Mouse (Mus musculus): ENCODE results near the gene Ces1a.

Gene Ces1a

GRCm38 (mm10) chr8:92984376-92984775, 63.6 kb downstream of the Ces1a start:
- no peak for DNase-seq

GRCm38 (mm10) chr8:92982491-92982890, 65.5 kb downstream of the Ces1a start:
- no peak for DNase-seq

GRCm38 (mm10) chr8:92976656-92977055, 71.3 kb downstream of the Ces1a start:
- no peak for DNase-seq

DNA sequence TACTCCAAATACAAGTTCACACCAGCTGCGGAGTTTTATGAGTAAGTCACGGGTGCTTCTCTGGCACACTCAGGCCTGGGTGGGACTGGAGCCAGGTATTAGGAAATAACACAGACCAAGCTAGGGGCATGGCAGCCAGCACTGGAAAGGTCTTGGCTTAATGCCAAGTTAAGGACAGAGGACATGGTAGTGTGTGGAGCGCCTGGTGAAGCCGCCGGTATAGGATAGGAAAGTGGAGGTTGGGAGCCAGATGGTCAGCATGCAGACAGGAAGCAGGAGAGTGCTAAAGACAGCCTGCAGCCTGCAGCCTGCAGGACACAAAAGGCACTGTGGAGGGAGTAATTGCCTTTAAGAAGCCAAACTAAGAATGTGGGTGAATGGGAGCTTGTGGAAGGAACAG, 75.0 kb downstream of the Ces1a start:
- DNase-seq, result no peak
